Mouse (Mus musculus): ENCODE results near the gene Gm20708. TPM values are rescaled to one million over a fixed set of nuclear protein-coding genes. Genes with fewer than 3 reads are reported as not detected.

The Gm20708 gene
- polyA plus RNA-seq, 1 experiment from 2014 or later: 0.78 TPM

DNA sequence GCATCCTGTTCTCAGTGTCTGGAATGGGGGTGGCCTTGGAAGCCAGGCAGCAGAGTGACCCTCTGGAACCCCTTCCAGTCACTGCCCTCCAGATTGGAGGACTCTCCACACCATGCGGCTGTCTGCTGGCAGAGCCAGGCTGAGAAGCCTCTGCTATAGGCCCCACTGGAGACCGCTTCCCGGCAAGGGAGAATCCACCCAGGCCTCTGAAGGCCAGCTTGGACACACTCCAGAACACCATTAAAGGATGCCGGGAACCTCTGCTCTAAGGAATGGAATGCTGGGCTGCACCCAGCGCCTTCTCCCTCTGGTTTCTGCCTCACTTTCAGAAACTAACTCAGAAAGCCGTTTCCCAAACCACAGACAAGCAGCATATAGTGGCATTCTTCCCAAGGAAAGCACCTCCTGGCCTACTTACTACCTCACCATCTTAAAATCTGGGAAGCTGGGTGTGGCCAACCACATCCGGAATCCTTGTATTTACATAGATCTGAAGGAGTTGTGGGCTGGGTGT is 13.3 kb downstream of the Gm20708 start:
- no peaks in the 10 kb centered on the region for H3K27me3 ChIP-seq
- DNase-seq (ENCODE audit: low read depth, low spot score) (no peak), ATAC-seq (peak; percentile 31)
- TF ChIP-seq CTCF (IDR thresholded peaks at IDR 0.05): no peak
- in situ Hi-C loops (cut with MboI; ENCODE audit: low pct_unique_long_range_greater_than_20kb): loop anchor here (5.0 kb wide), 1 partner anchor 430 kb away; no protein-coding TSS in a partner anchor
- CTCF ChIA-PET: interaction anchor here (1.3 kb wide), 1 partner anchor 9 kb away, joined by 4 read pairs; no protein-coding TSS in a partner anchor
- POLR2A ChIA-PET: no interaction called here

DNA sequence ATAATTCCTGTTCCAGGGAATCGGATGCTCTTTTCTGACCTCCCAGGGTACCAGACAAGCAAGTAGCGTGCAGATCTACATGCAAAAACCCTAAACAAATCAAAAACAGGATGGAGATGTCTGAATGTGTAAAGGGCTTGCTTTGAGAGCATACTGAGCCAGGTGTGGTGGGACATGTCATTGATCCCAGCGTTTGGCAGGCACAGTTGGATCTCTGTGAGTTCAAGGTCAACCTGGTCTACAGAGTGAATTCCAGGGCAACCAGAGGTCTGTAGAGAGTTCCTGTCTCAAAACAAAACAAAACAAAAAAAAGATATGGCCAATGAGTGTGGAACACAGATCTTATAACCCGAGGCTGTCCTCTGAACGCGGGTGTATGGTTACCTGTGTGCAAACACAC is 13.9 kb downstream of the Gm20708 start:
- DNase-seq (ENCODE audit: low read depth, low spot score) (no peak), ATAC-seq (no peak)
- ChIA-PET POLR2A (interaction anchor here (1.2 kb wide), 1 partner anchor 433 kb away, joined by 4 read pairs; no protein-coding TSS in a partner anchor), CTCF (no interaction called here)
- in situ Hi-C loops (cut with MboI; ENCODE audit: low pct_unique_long_range_greater_than_20kb): loop anchor here (5.0 kb wide), 1 partner anchor 431 kb away; no protein-coding TSS in a partner anchor
- no peaks in the 10 kb centered on the region for H3K27me3 ChIP-seq
- TF ChIP-seq CTCF (IDR thresholded peaks at IDR 0.05): no peak

DNA sequence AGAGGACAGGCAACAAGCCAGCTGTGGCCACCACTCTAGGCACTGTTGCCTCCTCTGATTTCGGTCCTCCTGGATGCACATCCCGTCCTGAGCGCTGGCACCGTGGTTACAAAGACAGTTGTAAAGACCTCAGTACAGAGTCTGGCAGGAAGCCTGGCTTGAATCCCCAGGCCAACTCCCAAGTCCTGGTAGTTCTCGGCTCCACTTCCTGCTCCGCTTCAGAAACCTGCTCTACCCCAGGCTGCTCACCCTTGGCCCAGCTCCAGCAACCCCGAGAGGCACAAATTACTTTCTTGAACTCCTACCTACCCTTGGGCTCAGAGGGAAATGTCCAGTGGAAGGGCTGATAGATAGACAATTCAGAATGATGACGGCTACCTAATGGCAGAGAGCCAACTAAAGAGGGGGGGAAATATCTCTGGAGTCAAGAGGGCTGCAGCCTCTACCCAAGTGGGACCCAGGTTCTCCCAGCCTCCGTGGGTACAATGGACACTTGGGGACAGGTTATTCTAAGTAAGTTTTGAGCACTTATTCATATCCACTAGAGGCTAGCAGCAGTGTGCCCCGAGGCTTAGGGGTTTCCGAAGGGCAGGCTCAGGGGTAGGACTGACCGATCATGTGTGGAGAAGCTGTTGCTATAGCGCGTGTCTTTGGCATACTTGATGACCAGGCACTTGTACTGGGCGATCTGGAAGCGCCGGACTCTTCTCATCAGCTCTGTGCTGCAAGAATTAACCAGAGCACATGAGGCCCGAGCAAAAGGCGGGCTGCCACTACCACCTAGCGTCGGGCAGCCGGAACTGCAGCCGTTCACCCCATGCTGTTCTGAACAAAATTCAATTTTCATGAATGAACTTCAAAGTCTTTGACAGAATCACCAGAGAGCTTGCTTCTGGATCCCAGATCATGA is 14.8 kb downstream of the Gm20708 start:
- DNase-seq (ENCODE audit: low read depth, low spot score) (no peak), ATAC-seq (peak; percentile 65)
- H3K27me3 ChIP-seq: no peaks in the 10 kb centered on the region
- ChIA-PET POLR2A (interaction anchor here (0.7 to 1.4 kb wide), 4 partner anchors 9 to 453 kb away, joined by 3 to 4 read pairs (median 4); no protein-coding TSS in a partner anchor), CTCF (interaction anchor here (0.9 to 2.4 kb wide), 9 partner anchors 10 to 145 kb away, joined by 3 to 19 read pairs (median 4); partner anchors contain the start of gene 6030468B19Rik)
- TF ChIP-seq CTCF (IDR thresholded peaks at IDR 0.05): peak; percentile 98
- in situ Hi-C loops (cut with MboI; ENCODE audit: low pct_unique_long_range_greater_than_20kb): loop anchor here (5.0 kb wide), 1 partner anchor 432 kb away; no protein-coding TSS in a partner anchor

- no peaks in the 10 kb centered on the region for H3K27me3 ChIP-seq
- no peak for ATAC-seq
- DNase-seq (ENCODE audit: low read depth, low spot score): no peak
- TF ChIP-seq CTCF (IDR thresholded peaks at IDR 0.05): no peak
- ChIA-PET POLR2A (interaction anchor here (0.7 to 1.4 kb wide), 6 partner anchors 8 to 454 kb away, joined by 3 to 4 read pairs (median 3); no protein-coding TSS in a partner anchor), CTCF (interaction anchor here (1.0 to 2.4 kb wide), 7 partner anchors 11 to 116 kb away, joined by 3 to 19 read pairs (median 4); partner anchors contain the start of gene 6030468B19Rik)
- in situ Hi-C loops (cut with MboI; ENCODE audit: low pct_unique_long_range_greater_than_20kb): loop anchor here (5.0 kb wide), 1 partner anchor 118 kb away; no protein-coding TSS in a partner anchor
Measured at GRCm38 (mm10) chr11:117825333-117826101, 16.0 kb downstream of the Gm20708 start, which contains the start of the genes Afmid and Tk1. Afmid (plus strand) TSS chr11:117825924. Tk1 (minus strand) TSS chr11:117826092.

DNA sequence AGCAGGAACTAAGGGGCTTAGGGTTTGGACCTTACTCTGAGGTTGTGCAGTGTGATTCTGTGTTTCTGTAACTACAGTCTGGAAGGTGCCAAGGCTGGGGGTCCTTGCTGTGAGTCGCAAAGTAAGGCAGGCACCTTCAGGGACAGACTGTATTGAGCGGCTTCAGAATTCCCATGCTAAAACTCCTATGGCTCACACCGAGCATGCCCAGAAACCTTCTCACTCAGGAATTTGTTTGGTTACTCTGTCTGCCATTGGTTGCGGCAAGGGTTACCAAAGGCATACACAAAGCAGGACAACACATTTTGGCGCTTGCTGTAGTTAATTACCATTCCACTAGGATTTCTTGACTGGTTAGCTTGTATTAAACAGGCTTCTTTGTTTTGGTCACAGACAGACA is 16.7 kb downstream of the Gm20708 start:
- POLR2A ChIA-PET: interaction anchor here (0.8 to 1.4 kb wide), 4 partner anchors 28 to 40 kb away, joined by 3 read pairs; no protein-coding TSS in a partner anchor
- in situ Hi-C loops (cut with MboI; ENCODE audit: low pct_unique_long_range_greater_than_20kb): loop anchor here (5.0 kb wide), 1 partner anchor 119 kb away; no protein-coding TSS in a partner anchor
- DNase-seq (ENCODE audit: low read depth, low spot score): no peak

GRCm38 (mm10) chr11:117826916-117827315 is 17.4 kb downstream of the Gm20708 start:
- POLR2A ChIA-PET: interaction anchor here (1.8 kb wide), 1 partner anchor 15 kb away, joined by 4 read pairs; no protein-coding TSS in a partner anchor
- no peaks in the 10 kb centered on the region for H3K27me3 ChIP-seq
- ATAC-seq: no peak
- TF ChIP-seq CTCF (IDR thresholded peaks at IDR 0.05): no peak
- in situ Hi-C loops (cut with MboI; ENCODE audit: low pct_unique_long_range_greater_than_20kb): loop anchor here (5.0 kb wide), 1 partner anchor 120 kb away; no protein-coding TSS in a partner anchor
- CTCF ChIA-PET: interaction anchor here (2.0 kb wide), 1 partner anchor 37 kb away, joined by 5 read pairs; no protein-coding TSS in a partner anchor
- DNase-seq (ENCODE audit: low read depth, low spot score): no peak

More for the DNA sequence above, 16.7 kb downstream of the Gm20708 start:
- CTCF ChIA-PET: interaction anchor here (1.8 to 2.4 kb wide), 2 partner anchors 12 to 20 kb away, joined by 3 to 8 read pairs; no protein-coding TSS in a partner anchor
- no peaks in the 10 kb centered on the region for H3K27me3 ChIP-seq
- no peak for TF ChIP-seq CTCF (IDR thresholded peaks at IDR 0.05)
- no peak for ATAC-seq

- TF ChIP-seq CTCF (IDR thresholded peaks at IDR 0.05): no peak
- no peak for ATAC-seq
- no peaks in the 10 kb centered on the region for H3K27me3 ChIP-seq
- ChIA-PET POLR2A (interaction anchor here (1.8 kb wide), 1 partner anchor 16 kb away, joined by 4 read pairs; no protein-coding TSS in a partner anchor), CTCF (interaction anchor here (2.0 kb wide), 1 partner anchor 37 kb away, joined by 5 read pairs; no protein-coding TSS in a partner anchor)
- DNase-seq (ENCODE audit: low read depth, low spot score): no peak
- in situ Hi-C loops (cut with MboI; ENCODE audit: low pct_unique_long_range_greater_than_20kb): loop anchor here (5.0 kb wide), 1 partner anchor 120 kb away; no protein-coding TSS in a partner anchor
Measured at GRCm38 (mm10) chr11:117827386-117827785, 17.9 kb downstream of the Gm20708 start.

DNA sequence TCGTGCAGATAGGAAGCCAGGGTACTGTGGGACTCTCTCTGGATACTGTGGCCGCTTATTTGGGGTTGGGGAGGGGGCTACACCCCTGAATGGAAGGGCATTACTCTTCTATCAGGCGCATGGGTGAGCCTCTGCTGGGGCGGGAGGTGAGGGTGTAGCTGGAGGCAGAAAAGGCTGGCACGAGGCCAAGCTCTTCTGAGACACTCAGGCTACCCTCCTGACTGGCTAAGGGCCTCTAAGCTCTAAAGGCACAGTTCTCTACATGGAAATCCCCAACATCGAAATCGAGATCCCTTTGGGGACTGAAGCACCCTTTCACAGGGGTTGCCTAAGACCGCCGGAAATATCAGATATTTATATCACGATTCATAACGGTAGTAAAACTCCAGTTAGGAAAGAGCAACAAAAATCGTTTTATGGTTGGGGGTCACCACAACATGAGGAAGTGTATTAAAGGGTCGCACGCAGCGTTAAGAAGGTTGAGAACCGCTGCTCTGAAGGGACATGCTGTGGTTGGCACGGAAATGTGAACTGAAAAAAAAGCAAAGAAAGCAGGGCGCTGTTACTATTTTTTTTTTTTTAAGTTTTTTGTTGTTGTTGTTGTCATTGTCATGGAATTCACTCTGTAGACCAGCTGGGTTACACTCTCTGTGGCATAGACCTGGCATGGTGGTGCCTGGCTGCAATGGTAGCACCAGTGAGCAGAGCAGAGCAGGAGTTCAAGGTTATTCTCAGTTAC is 18.9 kb downstream of the Gm20708 start:
- no peak for ATAC-seq
- no peak for DNase-seq (ENCODE audit: low read depth, low spot score)
- CTCF ChIA-PET: interaction anchor here (2.0 kb wide), 1 partner anchor 38 kb away, joined by 5 read pairs; no protein-coding TSS in a partner anchor
- POLR2A ChIA-PET: interaction anchor here (1.8 kb wide), 1 partner anchor 17 kb away, joined by 4 read pairs; no protein-coding TSS in a partner anchor
- H3K27me3 ChIP-seq: no peaks in the 10 kb centered on the region
- TF ChIP-seq CTCF (IDR thresholded peaks at IDR 0.05): no peak
- in situ Hi-C loops (cut with MboI; ENCODE audit: low pct_unique_long_range_greater_than_20kb): loop anchor here (5.0 kb wide), 1 partner anchor 121 kb away; no protein-coding TSS in a partner anchor
